Mouse (Mus musculus): ENCODE data around the gene 1700013G24Rik.

GRCm38 (mm10) chr4:137502801-137503200 lies 49.7 kb downstream of the 1700013G24Rik start:
- TF ChIP-seq EP300 (IDR thresholded peaks at IDR 0.05; ENCODE audit: insufficient read depth, low read depth, low read length) = no peak
- TF ChIP-seq CTCF (IDR thresholded peaks at IDR 0.05; ENCODE audit: low read depth, low read length) = no peak

Measured in ES-Bruce4 (cell line).